Mouse (Mus musculus) small intestine, adult 2 months (tissue): Measurements from ENCODE around the gene Lypd6.

Source experiments
- CTCF ChIP-seq: fragments of 200-500 bp; IDR thresholded peaks from 2 replicates; pipeline ENCODE4 v1.5.1; 2012; ENCODE audit warnings: low read depth, mild to moderate bottlenecking, control low read depth, inconsistent platforms, low read length, moderate library complexity, mixed read lengths; ENCODE audit not compliant: insufficient replicate concordance, insufficient read length; ENCODE audit errors: extremely low read depth
- POLR2A ChIP-seq: fragments of 200-500 bp; IDR thresholded peaks from 2 replicates; pipeline ENCODE4 v1.6.1; 2012; ENCODE audit warnings: low read depth, mild to moderate bottlenecking, control low read depth, inconsistent platforms, low read length, moderate library complexity

- TF ChIP-seq CTCF (no peak), POLR2A (no peak)
Observed at GRCm38 (mm10) chr2:50123376-50123775, 57.1 kb downstream of the Lypd6 start.
